In the genomic region with DNA sequence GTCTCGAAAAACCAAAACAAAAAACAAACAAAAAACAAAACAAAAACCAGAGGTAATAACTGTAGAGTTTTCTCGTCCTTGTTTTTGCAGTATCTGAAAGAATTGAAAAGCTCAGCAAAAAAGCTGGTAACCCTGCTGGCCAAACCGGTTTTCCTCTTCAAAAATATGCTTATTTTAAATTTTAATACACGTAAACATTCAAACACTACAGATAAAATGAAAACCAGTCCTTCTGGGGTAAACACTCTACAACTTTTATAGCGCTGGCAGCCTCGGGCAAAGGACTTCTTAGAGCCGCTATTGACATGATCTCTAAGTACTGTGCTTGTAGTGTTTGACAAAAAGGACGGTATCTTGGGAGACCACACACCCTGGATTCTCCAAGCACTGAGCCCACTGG, we compare ENCODE assay signal across 8 mouse cellular contexts. TPM values are rescaled to one million over a fixed set of nuclear protein-coding genes. Genes with fewer than 3 reads are reported as not detected.
A peak's percentile ranks its signal among the peaks of the same experiment; 100 is the strongest.
DNase-seq lines count a peak whose midpoint lies in the region; ATAC-seq and TF ChIP-seq lines count a peak whose summit lies in the region.

No protein-coding gene starts in this region.

- H3K27me3 ChIP-seq in heart, embryonic 15.5 days: no peaks in the 10 kb centered on the region
- no peaks in the 10 kb centered on the region for H3K27me3 ChIP-seq in MEL (ENCODE audit: control insufficient read depth in 1 of 2, insufficient read depth in 2 of 2, low read length in 2 of 2)
- no peaks in the 10 kb centered on the region for H3K27me3 ChIP-seq in hindbrain, embryonic 14.5 days (ENCODE audit: control insufficient read depth, insufficient read depth, low read length)
- H3K27me3 ChIP-seq in midbrain, embryonic 12.5 days: no peaks in the 10 kb centered on the region

- intact Hi-C loops in heart, postnatal 25 days (cut with DNase I): loop anchor here (2.0 to 10.0 kb wide), 3 partner anchors 61 to 593 kb away; a partner anchor contains a TSS

- peak overlapping the region; percentile 98 for H3K27ac ChIP-seq in heart, embryonic 15.5 days
- no peak overlapping the region for H3K27ac ChIP-seq in MEL (ENCODE audit: control insufficient read depth, low read depth, low read length)
- H3K27ac ChIP-seq in hindbrain, embryonic 14.5 days: peak overlapping the region; percentile 99
- peak overlapping the region; percentile 99; the same call in 1 of the 2 replicates for H3K27ac ChIP-seq in midbrain, embryonic 12.5 days (replicated peaks)

- H3K9ac ChIP-seq in heart, embryonic 15.5 days: no peak overlapping the region
- H3K9ac ChIP-seq in MEL (ENCODE audit: control insufficient read depth, low read depth, low read length, poor library complexity, severe bottlenecking): peak overlapping the region; percentile 100
- H3K9ac ChIP-seq in hindbrain, embryonic 14.5 days: peak overlapping the region; percentile 97
- H3K9ac ChIP-seq in midbrain, embryonic 12.5 days (replicated peaks): no peak overlapping the region

- no peak for DNase-seq in heart, postnatal 25 days (ENCODE audit: low spot score)
- DNase-seq in MEL (ENCODE audit: low read depth, low spot score): peak; percentile 20
- no peak for DNase-seq in hindbrain, embryonic 14.5 days (ENCODE audit: low spot score)
- no peak for DNase-seq in retina, postnatal 1 day
- no peak for DNase-seq in right cerebral cortex, adult 2 months (ENCODE audit: low spot score in 2 of 2)

- no peaks in the 10 kb centered on the region for H3K9me3 ChIP-seq in heart, embryonic 15.5 days (replicated peaks)
- no peaks in the 10 kb centered on the region for H3K9me3 ChIP-seq in MEL (replicated peaks; ENCODE audit: insufficient read depth, low read length)
- no peaks in the 10 kb centered on the region for H3K9me3 ChIP-seq in hindbrain, embryonic 14.5 days (ENCODE audit: control insufficient read depth, low read length)
- no peaks in the 10 kb centered on the region for H3K9me3 ChIP-seq in midbrain, embryonic 12.5 days

- TF ChIP-seq RAD21 in MEL (IDR thresholded peaks at IDR 0.05; ENCODE audit: low read depth, low read length): no peak

- H3K36me3 ChIP-seq in heart, embryonic 15.5 days: peaks cover 1% of the 10 kb centered on the region; the same call in 1 of the 2 replicates
- H3K36me3 ChIP-seq in MEL (ENCODE audit: control insufficient read depth in 1 of 2, insufficient read depth in 2 of 2, low read length in 2 of 2): peaks cover 0 to 5% of the 10 kb centered on the region in 2 experiments; a peak in 2 of 4 replicates
- no peaks in the 10 kb centered on the region for H3K36me3 ChIP-seq in hindbrain, embryonic 14.5 days (replicated peaks; ENCODE audit: control insufficient read depth, insufficient read depth)
- no peaks in the 10 kb centered on the region for H3K36me3 ChIP-seq in midbrain, embryonic 12.5 days

- peaks cover 13% of the 10 kb centered on the region for H3K79me2 ChIP-seq in MEL (ENCODE audit: control insufficient read depth, insufficient read depth, low read length, poor library complexity)

- H3K4me3 ChIP-seq in heart, embryonic 15.5 days: peak overlapping the region; percentile 68
- peak overlapping the region; percentile 78 to 85 for H3K4me3 ChIP-seq in MEL (ENCODE audit: control insufficient read depth in 1 of 2, insufficient read depth in 1 of 2, low read depth in 2 of 2, low read length in 2 of 2)
- H3K4me3 ChIP-seq in hindbrain, embryonic 14.5 days (replicated peaks; ENCODE audit: low read length): peak overlapping the region; percentile 55; the same call in 1 of the 2 replicates
- H3K4me3 ChIP-seq in midbrain, embryonic 12.5 days: no peak overlapping the region

- peaks cover 11% of the 10 kb centered on the region for H3K4me1 ChIP-seq in heart, embryonic 15.5 days (replicated peaks)
- H3K4me1 ChIP-seq in MEL (ENCODE audit: control insufficient read depth in 1 of 2, insufficient read depth in 2 of 2, low read length in 2 of 2): peaks cover 0 to 4% of the 10 kb centered on the region in 2 experiments; a peak in 2 of 4 replicates
- H3K4me1 ChIP-seq in hindbrain, embryonic 14.5 days (replicated peaks; ENCODE audit: control insufficient read depth, insufficient read depth, low read length): peaks cover 10% of the 10 kb centered on the region; the same call in 1 of the 2 replicates
- H3K4me1 ChIP-seq in midbrain, embryonic 12.5 days: peaks cover 15% of the 10 kb centered on the region

- no peak for TF ChIP-seq EP300 in MEL (IDR thresholded peaks at IDR 0.05; ENCODE audit: low read depth in 1 of 2, low read length in 2 of 2)

- peak overlapping the region; percentile 75 for H3K4me2 ChIP-seq in heart, embryonic 15.5 days
- H3K4me2 ChIP-seq in hindbrain, embryonic 14.5 days (replicated peaks): peak overlapping the region; percentile 77
- H3K4me2 ChIP-seq in midbrain, embryonic 12.5 days (replicated peaks): peak overlapping the region; percentile 63

- no peak for TF ChIP-seq POLR2A in MEL (IDR thresholded peaks at IDR 0.05; ENCODE audit: control insufficient read depth in 1 of 2, insufficient read depth in 1 of 2, low read depth in 1 of 2, low read length in 2 of 2, poor library complexity in 1 of 2)

- ATAC-seq in heart, embryonic 15.5 days (replicated peaks; ENCODE audit: insufficient number of reproducible peaks, insufficient read depth, low FRiP score, low read depth): no peak
- no peak for ATAC-seq in hindbrain, embryonic 14.5 days (ENCODE audit: low FRiP score)
- no peak for ATAC-seq in midbrain, embryonic 12.5 days (ENCODE audit: low FRiP score, low read depth)
- no peak for ATAC-seq in megakaryocyte, adult 5-6 weeks (ENCODE audit: poor library complexity, severe bottlenecking)

- 86% methylated on average over 8 of the region's 8 CpGs for WGBS in heart, embryonic 15.5 days
- WGBS in hindbrain, embryonic 14.5 days: 93% methylated on average over 8 of the region's 8 CpGs
- WGBS in midbrain, embryonic 12.5 days: 93% methylated on average over 8 of the region's 8 CpGs

- TF ChIP-seq CTCF in MEL (IDR thresholded peaks at IDR 0.05 in 2 of 3, conservative IDR thresholded peaks at IDR 0.05 in 1 of 3; ENCODE audit: control insufficient read depth in 1 of 3, insufficient read depth in 1 of 3, low read depth in 2 of 3, low read length in 3 of 3, poor library complexity in 1 of 3, severe bottlenecking in 1 of 3): no peak

TF ChIP-seq in MEL, 35 proteins besides CTCF, POLR2A, EP300 and RAD21:
- TF ChIP-seq MAFK (IDR thresholded peaks at IDR 0.05; ENCODE audit: borderline replicate concordance, low read depth, low read length): 0 out of 2 replicates have a peak, but pooled peaks have one; percentile 29
- no peak for TF ChIP-seq ZC3H11A (IDR thresholded peaks at IDR 0.05; ENCODE audit: low read depth, low read length)
- no peak for TF ChIP-seq USF2 (IDR thresholded peaks at IDR 0.05; ENCODE audit: borderline replicate concordance in 1 of 2, insufficient read depth in 1 of 2, low read depth in 1 of 2, low read length in 2 of 2)
- no peak for TF ChIP-seq ZKSCAN1 (IDR thresholded peaks at IDR 0.05; ENCODE audit: low read depth, low read length)

RNA-seq across cellular contexts. Expression of a gene that starts 0.6 kb away (rescaled TPM):
- polyA plus RNA-seq in heart, embryonic 15.5 days (2015; fragmentation: Nextera tagmentation; extraction: Ambion mirVana): 17.3 and 18.5 TPM in 2 replicates
- 10 to 100 TPM; 24.5 to 26.4 TPM for total RNA-seq in heart, postnatal 25 days (2021)
- total RNA-seq in MEL (2012; rRNA removed): 13.1 and 13.4 TPM in 2 replicates
- 10 to 100 TPM in 1 of 2 experiments, not detected in 1; 14.0 TPM for polyA plus RNA-seq in MEL (2012; ENCODE audit: insufficient read depth in 1 of 2, insufficient read length in 2 of 2, low read depth in 1 of 2, low replicate concordance in 2 of 2, missing spikeins in 1 of 2)
- polyA plus RNA-seq in hindbrain, embryonic 14.5 days (2014; fragmentation: Nextera tagmentation; extraction: Ambion mirVana): 21.1 and 23.2 TPM in 2 replicates
- polyA plus RNA-seq in midbrain, embryonic 12.5 days (2016; fragmentation: Nextera tagmentation; extraction: Ambion mirVana): 23.8 and 24.0 TPM in 2 replicates
- 10.7 and 15.0 TPM in 2 replicates for total RNA-seq in megakaryocyte, adult 5-6 weeks (2015)
- total RNA-seq in megakaryocyte, adult 5-6 weeks (2017): 21.9 and 23.4 TPM in 2 replicates

RNA-seq across cellular contexts. Expression of a gene that starts 43.8 kb away (rescaled TPM):
- 0.63 and 0.72 TPM in 2 replicates for polyA plus RNA-seq in heart, embryonic 15.5 days (2015; fragmentation: Nextera tagmentation; extraction: Ambion mirVana)
- 1 to 10 TPM in 1 of 2 experiments, under 1 TPM in 1; 0.96 to 2.0 TPM for total RNA-seq in heart, postnatal 25 days (2021)
- 0.03 and 0.08 TPM in 2 replicates for total RNA-seq in MEL (2012; rRNA removed)
- polyA plus RNA-seq in MEL (2012; ENCODE audit: insufficient read depth in 1 of 2, insufficient read length in 2 of 2, low read depth in 1 of 2, low replicate concordance in 2 of 2, missing spikeins in 1 of 2): under 1 TPM in 1 of 2 experiments, not detected in 1; 0.93 TPM
- polyA plus RNA-seq in hindbrain, embryonic 14.5 days (2014; fragmentation: Nextera tagmentation; extraction: Ambion mirVana): 15.6 and 17.4 TPM in 2 replicates
- polyA plus RNA-seq in midbrain, embryonic 12.5 days (2016; fragmentation: Nextera tagmentation; extraction: Ambion mirVana): 6.5 and 7.2 TPM in 2 replicates
- total RNA-seq in megakaryocyte, adult 5-6 weeks (2015): 0.04 TPM in 1 of 2 replicates, not detected in the other
- 0.04 TPM in 1 of 2 replicates, not detected in the other for total RNA-seq in megakaryocyte, adult 5-6 weeks (2017)

Comparison
In these comparisons a context has a peak if more than half of its experiments do, and no peak if none do; other contexts are left out.
1. H3K9ac ChIP-seq: peak in MEL (single experiment) and hindbrain, embryonic 14.5 days (single experiment); none in heart, embryonic 15.5 days (single experiment) and midbrain, embryonic 12.5 days (single experiment).
2. Peak in every context shown above with its lines, with median percentiles within 50 percentile points of each other: H3K4me2 ChIP-seq.